Mouse (Mus musculus) frontal cortex, postnatal 10 days (tissue): ENCODE data around the gene Adamts2.
A peak's percentile ranks its signal among the peaks of the same experiment; 100 is the strongest.

ENCODE experiments used
- DNase-seq, 2 experiments: peaks; one replicate each; pipeline ENCODE4 v3.0.0; 2022; ENCODE audit warnings: low spot score in 2 of 2, mixed read lengths in 1 of 2

Adamts2 gene

GRCm38 (mm10) chr11:50733146-50733545, 131.3 kb downstream of the Adamts2 start:
- DNase-seq = no peak

DNA sequence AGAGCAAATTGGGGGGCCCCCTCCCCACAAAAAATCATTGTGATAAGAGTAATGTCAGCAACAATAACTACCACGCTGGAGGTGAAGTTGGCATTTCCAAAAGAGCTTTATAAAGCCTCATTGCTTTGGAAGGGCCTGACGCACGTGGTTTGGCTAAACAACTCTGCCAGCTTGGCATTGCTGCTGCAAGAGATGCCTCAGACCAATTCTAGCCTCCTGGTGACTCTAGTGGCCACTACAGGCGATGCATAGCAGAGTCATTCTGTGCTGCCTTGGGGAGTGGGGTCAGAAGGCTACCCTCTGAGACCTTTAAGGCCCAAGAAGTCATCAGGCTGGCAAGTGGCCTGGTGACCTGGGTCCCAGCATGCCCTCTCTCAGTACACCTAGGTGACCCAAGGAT, 132.2 kb downstream of the Adamts2 start:
- no peak for DNase-seq

DNA sequence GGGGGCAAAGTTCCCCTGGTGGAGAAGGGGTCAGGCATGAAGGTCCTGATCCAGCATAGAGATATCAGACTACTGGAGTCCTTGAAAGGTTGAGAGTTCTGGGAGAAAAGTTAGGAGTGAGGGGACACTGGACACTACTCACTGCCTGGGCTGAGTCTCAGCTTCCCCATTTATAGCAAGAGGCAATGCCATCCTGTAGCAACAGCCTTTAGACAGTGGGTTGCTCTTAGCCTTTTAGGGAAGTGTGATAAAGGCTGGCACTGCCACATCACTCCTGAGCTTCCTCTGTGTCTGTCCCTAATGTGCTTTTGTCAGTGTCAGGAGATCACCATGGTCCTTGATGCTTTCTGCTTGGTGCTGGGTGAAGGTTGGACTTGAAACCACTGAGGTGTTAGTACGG, 134.7 kb downstream of the Adamts2 start:
- no peak for DNase-seq

GRCm38 (mm10) chr11:50738436-50738835, 136.6 kb downstream of the Adamts2 start:
- no peak for DNase-seq

GRCm38 (mm10) chr11:50739453-50739852, 137.6 kb downstream of the Adamts2 start:
- DNase-seq = no peak

- no peak for DNase-seq
These were observed 140.3 kb downstream of the Adamts2 start for GRCm38 (mm10) chr11:50742146-50742545.

DNA sequence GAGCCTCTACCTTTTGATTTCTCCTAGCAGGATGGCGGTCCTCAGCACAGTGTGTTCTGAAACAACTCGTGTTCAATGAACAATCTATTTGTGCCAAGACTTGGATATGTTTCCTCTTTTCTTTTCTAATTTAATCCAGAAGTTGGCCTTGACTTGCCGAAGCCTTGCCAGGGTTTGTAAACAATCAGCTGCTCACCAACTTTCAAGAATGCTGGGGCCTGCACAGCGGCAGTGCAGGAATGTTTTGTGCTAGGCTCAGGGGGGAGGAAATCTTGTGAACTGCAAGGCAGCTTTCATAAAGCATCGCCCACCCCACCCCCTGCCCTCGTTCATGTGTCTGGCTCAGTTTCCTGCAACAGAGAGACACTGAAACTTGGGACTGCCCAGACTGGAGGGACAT, 143.1 kb downstream of the Adamts2 start:
- peak in 1 of 2 experiments; percentile 37 for DNase-seq

GRCm38 (mm10) chr11:50746508-50746907, 144.6 kb downstream of the Adamts2 start:
- DNase-seq = no peak

DNA sequence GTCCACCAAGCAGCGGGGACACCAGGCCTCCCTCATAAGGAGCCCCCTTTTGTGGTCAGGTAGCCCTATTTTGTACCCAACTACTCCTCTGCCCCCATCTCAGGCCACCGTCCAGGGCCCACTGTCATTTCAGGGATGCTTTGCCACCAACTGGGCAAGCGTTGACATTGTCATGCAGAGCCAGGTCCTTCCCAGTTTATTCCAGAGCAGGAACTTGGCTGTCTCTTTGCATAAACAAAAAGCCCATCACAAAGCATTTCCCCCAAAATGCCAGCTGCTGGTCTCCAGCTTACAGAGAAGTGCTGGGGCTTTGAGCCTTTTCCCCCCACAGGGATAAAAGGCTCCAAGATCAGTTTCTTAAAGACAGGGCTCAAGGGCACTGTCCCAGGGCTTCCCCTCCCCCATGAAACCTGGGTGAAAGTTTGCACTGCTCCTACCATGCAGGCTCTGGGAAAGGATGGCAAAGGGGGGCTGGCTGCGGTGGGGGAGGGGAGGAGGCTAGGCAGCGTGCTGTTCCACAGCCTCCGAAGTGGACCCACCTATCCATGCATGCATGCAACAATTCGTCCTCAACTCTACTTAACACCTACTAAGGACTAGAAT, 149.2 kb downstream of the Adamts2 start:
- no peak for DNase-seq

- DNase-seq = no peak
These were observed 155.9 kb downstream of the Adamts2 start for GRCm38 (mm10) chr11:50757741-50758140.

- DNase-seq = no peak
These were observed 164.6 kb downstream of the Adamts2 start for GRCm38 (mm10) chr11:50766461-50766860.

DNA sequence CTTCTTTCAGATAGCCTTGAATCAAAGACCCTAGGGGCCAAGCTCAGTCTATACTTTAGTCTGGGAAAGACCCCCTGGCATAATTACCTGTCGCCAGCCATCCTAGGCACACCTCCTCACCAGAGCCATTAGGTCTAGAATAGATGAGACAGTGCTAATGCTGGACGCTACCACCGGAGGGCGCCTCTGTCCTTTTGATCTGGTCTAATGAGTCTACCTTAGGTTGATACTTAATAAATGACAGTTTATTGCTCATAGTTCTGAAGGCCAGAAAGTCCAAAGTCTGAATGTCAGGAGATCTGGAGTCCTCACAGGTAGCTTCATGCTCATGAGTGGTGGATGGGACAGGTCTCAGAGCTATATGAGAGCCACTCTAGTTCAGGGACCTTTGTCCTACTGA, 165.2 kb downstream of the Adamts2 start:
- DNase-seq = peak in 1 of 2 experiments; percentile 42

DNA sequence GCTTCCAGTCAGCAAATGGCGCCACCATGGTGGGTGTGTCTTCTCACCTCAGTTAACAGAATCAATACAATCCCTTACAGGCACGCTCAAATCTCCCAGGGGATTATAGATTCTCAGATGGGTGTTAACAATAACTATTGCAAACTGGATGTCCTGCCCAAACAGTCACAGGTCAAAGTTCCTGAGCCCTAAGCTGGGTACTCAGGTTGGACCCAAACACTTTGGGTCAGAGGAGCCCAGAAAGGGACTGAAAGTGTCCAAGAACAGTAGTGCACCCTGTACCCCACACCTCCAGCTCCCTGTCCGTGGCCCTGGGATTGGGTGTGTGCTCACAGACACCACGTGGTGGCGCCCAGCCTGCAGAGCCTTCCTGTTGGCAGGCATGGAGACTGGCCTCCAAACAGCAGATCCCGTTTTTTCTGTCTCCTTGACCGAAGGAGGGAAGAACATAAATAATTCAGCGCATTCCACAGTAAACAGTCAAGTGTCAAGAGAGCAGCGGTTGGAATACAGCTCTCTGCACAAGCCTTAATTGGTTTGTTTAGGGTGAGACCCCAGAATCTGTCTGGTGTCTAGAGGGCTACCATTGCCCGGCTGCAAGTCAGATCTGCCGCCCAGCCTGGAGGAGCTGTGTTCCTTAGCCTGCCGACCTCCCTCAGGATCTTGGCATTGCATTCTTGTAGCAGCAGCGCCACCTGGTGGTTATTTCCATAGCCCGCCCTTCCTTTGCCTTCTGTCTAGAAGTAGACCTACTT, 167.3 kb downstream of the Adamts2 start:
- peak; percentile 61 to 83 for DNase-seq

- DNase-seq = no peak
These were observed 169.1 kb downstream of the Adamts2 start for GRCm38 (mm10) chr11:50771006-50771405.

GRCm38 (mm10) chr11:50797674-50798073, 195.8 kb downstream of the Adamts2 start:
- DNase-seq = no peak

GRCm38 (mm10) chr11:50798836-50799235, 197.0 kb downstream of the Adamts2 start:
- no peak for DNase-seq

DNA sequence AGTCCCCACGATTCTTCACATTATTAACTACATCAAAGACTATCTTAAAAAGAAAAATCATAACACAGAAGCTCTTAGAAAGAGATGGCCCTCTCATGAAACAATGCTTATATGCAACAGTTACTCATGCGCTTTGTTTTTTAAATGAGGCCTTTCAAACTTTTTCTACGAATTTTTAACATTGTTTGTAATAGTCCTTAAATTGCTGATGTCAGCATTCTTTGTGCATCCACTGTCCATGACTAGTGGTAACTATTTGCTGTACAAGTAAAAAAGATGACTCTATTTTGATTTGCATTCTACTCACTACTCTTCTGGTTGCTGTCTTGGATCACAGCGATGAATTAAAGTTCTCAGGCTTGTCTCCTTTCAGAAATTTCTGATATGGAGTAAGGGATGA, 212.3 kb downstream of the Adamts2 start:
- DNase-seq = no peak

GRCm38 (mm10) chr11:50826214-50826613, 224.3 kb downstream of the Adamts2 start:
- DNase-seq = no peak

GRCm38 (mm10) chr11:50827010-50827953, 225.4 kb downstream of the Adamts2 start, which contains the start of gene Zfp354c:
Gene Zfp354c (minus strand): TSS chr11:50827724.
- peak; percentile 78 to 86 for DNase-seq

DNA sequence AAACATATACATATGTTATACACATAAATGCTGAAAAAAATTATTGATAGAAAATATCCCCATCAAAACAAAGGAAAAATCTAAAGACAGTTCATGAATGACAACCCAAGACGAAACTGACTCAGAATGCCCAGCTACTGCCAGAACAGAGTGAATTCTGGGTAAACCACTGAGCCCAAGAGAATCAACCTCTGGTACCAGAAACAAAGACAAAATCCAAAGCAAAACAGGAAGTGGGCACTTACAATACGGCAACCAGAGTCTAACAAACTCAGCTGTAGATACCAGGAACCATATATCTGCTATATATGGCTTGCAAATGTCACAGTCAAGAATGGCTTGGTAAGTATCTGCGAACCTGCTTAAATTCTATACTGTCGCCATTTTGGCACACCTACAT, 233.8 kb downstream of the Adamts2 start:
- DNase-seq = no peak

DNA sequence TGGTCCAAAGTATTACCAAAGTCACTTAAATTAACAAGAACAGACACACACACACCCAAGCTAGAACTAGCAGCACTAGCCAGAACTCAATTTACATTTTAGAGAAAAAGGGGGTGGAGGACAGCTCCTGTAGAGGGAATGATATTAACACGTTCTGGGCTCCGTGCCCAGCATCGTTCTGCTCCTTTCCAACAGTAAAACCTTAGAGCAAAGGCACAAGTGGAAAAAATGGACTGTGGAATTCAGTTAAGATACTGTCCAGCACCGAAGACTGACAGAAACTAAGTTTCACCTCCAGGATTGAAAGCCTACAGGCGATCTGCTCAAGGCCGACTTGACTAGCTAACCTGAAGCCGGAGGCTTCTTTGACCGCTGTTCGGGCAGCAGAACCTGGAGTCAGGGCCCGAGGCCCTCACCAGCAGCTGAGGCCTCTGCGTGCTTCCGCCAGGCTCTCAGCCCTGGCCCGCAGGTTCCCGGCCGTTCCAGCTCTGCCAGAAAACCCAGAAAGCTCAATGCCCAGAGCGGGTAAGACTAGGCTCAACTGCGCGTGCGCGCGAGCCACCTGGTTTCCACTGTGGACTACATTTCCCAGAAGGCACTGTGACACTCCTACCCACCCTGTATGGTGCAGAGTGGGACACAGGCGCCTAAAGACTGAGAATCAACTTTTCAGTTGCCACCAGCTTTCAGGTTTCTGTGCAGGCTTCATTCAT, 239.3 kb downstream of the Adamts2 start, which contains the start of gene Zfp879:
Gene Zfp879 (minus strand): TSS at position 530 of the 713 bp plus-strand sequence.
- peak; percentile 84 to 92 for DNase-seq
